Mouse (Mus musculus): ENCODE measurements at regions not wholly inside any gene's neighbourhood (a gene's known extent, or its start where the extent isn't known, plus 50 kb on each side); places are given as distances from the start of the nearest gene placed in this dataset.
"Not testable (repeated sequence)": the region's sequence is repeated elsewhere in the genome, so short reads cannot be mapped to it uniquely, and the experiment has no call there.

DNA sequence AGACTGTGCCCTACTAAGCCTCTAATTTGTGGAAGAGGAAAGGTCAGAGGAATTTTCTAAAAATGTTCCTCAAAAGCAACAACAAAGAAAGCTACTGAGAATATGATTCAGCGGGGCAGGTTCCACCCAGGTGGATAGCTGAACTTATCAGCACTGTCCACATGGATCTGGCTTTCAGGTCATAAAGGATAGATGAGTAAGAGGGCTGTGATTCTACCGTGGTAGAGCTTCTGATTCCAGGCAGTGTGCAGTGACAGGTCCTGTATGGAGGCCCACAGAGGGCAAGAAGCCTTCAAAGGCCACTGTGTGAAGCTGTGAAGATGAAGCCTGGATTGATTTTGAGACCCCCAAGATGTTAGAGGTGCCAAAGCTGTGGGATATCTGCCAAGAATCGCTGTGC is 51.8 kb downstream of the Teddm3 start:
- not testable (repeated sequence) for DNase-seq (ENCODE audit: low spot score)

GRCm38 (mm10) chr16:21100126-21100525 is 53.7 kb downstream of the Teddm3 start:
- DNase-seq (ENCODE audit: low spot score) = not testable (repeated sequence)

DNA sequence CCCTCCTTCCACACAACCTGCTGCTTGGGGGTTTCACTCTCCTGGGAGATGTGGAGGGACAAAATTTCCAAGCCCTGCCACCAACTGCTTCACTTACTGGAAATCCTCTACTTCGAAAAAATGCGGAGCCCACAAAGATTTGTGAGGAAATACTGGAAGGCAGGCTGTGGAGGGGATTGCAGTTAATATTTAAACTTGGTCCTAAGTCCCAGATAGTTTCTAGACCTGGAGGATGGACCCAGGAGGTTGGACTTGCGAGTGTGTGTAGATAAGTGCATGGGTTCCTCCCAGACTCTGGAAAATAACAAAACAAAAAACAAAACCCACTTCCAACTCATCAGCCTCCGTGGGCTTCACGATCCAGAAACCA is 79.0 kb downstream of the Teddm3 start:
- no peak for DNase-seq (ENCODE audit: low spot score)

DNA sequence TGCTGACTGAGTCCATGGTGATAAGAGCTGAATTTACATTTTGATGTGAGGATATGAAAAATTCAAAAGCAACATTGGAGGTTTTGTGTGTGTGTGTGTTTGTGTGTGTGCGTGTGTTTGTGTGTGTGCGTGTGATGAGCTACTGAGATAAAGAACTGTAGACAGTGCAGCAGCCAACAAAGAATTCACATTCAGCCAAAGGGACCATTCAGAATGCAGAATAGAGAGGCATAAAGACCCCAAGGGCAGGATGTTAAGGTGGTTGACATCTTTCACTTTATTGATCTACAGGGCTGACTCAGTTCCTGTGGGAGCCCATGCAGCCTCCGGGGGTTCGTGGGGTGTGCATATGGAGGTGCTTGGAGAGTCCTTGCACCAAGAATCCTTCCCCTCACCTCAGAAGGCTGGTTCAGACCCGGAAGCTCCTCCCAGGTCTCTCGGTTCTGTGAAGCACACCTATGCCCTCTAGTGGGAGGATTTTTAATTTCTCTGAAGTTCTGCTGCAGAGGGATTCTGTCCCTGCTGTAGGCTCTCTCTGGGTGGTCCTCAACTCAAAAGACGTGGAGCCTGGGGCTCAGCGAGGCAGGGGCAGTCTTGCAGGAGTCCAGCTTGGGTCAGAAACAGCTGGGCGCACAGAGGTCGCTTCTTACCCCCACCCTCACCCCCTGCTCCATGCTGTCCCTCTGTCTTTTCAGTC is 79.6 kb downstream of the Teddm3 start:
- not testable (repeated sequence) for DNase-seq (ENCODE audit: low spot score)

DNA sequence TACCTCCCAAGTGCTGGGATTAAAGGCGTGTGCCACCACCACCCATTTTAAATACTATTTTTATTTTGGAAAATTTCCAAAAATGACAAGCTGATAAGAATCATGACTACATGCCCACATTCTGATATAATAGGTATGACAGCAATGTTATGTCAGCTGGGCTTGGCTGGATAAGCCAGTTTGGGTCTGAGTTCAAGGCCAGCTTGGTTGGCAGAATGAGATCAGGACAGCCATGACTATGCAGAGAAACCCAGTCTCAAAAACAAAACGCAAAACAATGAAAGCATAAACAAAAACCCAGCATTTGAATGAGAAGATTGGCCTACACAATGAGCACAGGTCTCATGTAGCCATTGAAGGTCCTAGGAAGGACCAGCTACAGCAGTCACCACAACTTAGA is 93.6 kb downstream of the Teddm3 start:
- no peak for DNase-seq (ENCODE audit: low spot score)

DNA sequence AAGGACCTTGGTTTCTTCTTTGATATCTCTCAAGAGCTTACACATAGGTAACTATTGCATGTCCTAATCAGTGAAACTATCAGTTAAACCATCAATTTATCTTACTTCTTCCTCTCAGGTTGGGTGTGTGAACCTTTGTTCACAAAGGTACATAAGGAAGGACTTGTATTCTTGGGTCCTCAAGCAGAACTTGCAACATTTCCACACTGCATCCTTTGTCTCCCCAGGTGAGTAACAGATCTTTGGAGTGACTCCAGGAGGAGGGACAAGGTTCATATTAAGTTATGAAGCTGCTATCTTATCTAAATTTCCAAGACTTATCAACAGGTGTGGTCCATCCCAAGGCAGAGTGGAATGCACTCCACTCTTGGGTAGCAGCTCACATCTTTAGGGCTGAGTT is 99.0 kb downstream of the Teddm3 start:
- DNase-seq (ENCODE audit: low spot score) = no peak

DNA sequence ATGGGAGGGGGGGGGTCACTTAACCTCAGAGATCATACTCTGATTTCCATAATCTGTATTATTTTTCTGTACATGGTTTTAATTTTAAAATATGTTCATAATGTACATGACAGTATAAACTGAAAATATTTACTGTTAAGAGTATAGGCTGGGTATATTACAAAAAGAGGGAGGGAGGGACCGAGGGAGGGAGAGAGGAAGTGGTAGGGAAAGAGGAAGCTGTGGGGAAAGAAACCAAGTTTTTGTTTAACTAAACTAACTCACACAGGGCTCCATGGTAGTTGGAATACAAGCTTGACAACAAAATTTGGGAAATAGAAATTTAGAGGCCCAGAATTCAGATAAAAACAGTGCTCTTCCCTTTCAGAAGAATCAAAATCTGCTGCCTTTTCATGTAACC is 131.7 kb downstream of the Teddm3 start:
- DNase-seq (ENCODE audit: low spot score) = not testable (repeated sequence)

DNA sequence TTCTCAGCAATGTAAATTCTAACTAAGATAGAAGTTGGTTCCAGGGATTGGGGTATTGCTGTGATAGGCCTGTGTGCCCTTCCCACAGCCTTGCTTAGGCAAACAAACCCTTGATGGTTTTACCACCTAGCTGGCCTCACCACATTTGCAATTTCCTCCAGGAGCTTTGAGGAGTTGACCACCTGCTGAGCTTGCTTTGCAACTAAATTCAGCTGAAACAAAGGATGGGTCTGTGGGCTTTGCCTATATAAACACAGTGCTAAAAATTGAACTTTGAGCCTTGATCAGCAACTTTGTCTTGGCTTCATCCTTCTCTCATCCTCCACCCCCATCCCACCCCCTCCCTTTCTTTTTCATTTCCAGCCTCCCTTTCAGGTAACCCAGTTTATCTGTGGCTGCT is 148.9 kb downstream of the Teddm3 start:
- DNase-seq (ENCODE audit: low spot score) = no peak

- DNase-seq (ENCODE audit: low spot score) = no peak
Observed at GRCm38 (mm10) chr16:21001126-21001525, 152.7 kb downstream of the Teddm3 start.

DNA sequence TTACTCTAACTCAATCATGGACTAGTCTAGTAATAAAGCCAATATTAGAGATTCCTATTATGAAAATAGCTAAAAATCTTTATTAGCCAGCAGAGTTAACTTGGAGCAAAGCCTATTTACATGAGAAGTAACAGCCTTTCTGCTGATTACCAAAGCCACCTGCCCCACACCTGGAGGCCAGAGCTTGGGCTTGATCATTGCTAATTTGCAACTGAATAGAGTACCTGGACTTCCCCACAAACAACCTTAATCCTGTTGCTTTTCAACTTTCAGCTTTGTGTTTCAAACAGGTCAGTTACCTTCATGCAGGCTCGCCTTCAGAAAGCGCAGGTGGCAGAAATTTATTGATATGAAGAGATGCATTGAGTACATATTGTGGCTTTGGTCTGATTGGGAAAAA is 163.3 kb downstream of the Teddm3 start:
- DNase-seq (ENCODE audit: low spot score) = no peak

GRCm38 (mm10) chr16:20975406-20975805 is 178.4 kb downstream of the Teddm3 start:
- no peak for DNase-seq (ENCODE audit: low spot score)

DNA sequence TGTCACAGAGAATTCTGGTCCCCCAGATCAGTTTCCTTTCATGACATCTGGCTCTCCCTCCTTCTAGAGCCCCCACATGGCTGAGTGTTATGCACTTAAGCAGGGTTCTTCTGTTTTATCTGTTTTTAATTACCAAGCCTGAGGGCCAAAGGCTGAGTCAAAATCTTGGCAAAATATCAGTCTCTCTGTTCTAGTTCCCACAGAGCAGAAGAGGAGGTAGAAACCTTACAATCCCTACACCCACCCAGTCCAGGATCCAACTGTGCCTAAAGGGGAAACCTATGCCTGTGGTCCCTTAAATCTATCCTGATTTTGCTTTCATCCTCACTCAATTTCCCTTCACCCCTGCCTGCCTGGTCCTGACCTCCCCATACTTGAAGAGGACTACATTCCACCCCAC is 181.4 kb downstream of the Teddm3 start:
- DNase-seq (ENCODE audit: low spot score) = no peak

DNA sequence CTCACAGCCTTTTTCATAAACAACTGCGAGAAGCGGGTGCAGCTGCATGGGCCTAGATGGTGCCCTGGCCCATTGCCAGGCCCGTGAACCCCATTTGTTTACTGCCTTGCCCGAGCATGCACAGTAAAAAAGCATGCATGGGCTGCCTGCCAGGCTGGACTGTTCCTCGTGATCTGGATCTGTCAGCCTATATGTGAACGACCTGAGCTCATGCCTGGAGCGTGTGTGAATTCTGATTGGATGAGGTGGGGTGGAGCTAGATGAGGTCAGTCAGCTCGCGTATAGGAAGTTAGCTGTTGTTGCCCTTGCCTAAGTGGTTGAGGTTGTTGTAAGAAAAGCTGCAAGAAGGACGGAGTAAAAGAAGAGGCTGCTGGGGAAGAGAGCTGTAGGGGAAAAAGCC is 194.9 kb downstream of the Teddm3 start:
- no peak for DNase-seq (ENCODE audit: low spot score)

DNA sequence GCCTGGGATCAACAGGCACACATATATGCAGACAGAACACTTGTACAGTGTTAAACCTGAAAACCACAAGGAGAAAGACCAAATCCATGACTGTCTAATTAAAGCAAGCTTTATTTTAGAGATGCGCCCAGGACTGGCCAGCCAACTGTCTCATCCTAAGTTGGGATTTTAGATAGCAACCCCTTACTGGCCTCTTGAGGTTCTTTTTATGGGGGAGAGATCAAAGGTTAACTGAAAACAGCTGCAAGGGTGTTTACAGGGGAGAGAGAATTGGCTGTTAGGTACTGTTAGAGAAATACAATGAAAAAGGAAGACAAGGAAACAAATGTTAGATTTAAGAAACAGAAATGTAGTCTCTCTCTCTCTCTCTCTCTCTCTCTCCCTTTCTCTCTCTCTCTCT is 202.4 kb upstream of the Thpo start:
- DNase-seq (ENCODE audit: low spot score) = no peak

DNA sequence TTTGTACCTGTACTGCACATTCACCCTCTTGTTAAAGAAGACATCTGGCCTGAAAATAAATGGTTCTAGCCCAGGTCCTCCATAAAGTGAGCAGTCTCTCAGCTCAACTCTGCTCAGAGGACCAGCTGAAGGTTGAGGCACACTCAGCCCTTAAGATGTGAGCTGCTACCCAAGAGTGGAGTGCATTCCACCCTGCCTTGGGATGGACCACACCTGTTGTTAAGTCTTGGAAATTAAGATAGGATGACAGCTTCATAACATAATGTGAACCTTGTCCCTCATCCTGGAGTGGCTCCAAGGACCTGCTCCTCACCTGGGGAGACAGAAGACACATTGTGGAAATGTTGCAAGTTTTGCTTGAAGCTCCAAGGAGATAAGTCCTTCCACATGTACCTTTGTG is 200.5 kb upstream of the Thpo start:
- not testable (repeated sequence) for DNase-seq (ENCODE audit: low spot score)

DNA sequence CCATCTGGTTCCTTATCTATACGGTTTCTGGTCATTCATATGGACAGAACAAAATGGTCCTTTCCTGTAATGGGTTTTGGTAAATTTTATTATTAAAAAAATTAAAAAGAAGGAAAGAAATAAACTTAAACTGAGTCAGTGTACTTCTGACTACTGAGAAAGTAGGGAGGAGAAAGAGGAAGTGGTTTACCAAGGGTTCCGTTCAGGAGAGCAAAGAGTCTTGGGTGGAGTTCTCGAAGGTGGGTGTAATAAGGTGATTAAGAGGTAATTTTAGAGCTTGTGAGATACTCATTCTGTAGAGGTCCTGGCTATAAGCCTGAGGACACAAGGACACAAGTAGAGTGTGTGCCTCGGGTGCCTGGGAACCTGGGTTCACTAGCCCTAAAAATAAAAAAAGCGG is 195.7 kb upstream of the Thpo start:
- not testable (repeated sequence) for DNase-seq (ENCODE audit: low spot score)

DNA sequence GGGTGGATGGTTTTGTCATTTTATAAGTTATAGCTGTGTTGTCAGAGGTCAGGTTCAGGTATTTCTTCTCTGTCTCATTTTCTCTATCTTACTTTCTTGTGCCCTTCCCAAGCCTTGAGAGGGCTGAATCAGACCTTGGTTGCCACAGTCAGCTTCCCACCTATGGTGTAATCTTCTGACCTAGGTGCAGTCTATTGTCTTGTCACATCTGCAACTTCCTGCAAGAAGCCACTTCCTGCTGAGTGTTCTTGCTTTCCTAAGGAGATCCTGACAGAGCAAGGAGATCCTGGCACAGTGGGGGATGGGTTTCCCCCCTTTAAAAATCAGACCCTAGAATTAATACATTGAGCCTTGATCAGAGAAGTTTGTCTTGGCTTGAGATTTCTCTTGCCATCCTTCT is 191.5 kb upstream of the Thpo start:
- DNase-seq (ENCODE audit: low spot score) = not testable (repeated sequence)

- not testable (repeated sequence) for DNase-seq (ENCODE audit: low spot score)
Observed at GRCm38 (mm10) chr16:20910864-20911263, 176.6 kb upstream of the Thpo start.

GRCm38 (mm10) chr16:20908467-20909351 is 174.4 kb upstream of the Thpo start:
- not testable (repeated sequence) for DNase-seq (ENCODE audit: low spot score)

DNA sequence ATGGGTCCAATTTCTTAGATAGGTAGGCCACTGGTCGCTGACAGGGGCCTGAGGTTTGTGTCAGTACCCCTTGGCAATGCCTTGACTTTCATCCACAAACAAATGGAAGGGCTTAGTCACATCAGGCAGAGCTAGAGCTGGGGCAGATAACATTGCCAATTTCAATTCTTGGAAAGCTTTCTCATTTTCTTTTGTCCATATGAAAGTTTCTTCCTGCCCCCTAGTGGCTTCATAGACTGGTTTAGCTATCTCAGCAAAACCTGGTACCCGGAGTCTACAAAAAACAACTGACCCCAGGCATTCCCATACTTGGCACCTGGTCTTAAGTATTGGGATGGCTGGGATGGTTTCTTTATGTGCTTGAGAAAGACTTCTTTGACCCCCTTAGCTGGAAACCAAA is 161.4 kb upstream of the Thpo start:
- DNase-seq (ENCODE audit: low spot score) = peak; percentile 61

GRCm38 (mm10) chr16:20871726-20872125 is 137.4 kb upstream of the Thpo start:
- DNase-seq (ENCODE audit: low spot score) = no peak

GRCm38 (mm10) chr16:20866771-20867170 is 132.5 kb upstream of the Thpo start:
- no peak for DNase-seq (ENCODE audit: low spot score)

DNA sequence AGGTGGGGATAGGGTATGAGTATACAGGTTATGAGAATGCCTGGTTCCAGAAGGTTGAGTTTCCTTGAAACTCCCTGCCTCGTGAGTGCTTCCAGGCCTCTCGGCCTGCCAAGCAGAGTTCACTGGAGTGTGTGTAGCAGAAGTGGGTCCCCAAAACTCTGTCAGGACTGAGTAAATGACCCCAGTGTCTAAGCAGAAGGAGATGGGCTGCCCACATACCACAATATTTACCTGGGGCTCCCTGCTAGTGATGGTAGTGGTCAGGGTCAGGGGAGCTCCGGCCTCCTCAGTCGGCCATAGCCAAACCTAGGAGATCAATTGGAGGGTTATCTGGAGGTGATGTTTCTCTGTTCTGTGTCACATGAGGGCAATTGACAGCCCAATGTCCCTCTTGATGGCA is 126.9 kb upstream of the Thpo start:
- DNase-seq (ENCODE audit: low spot score) = no peak

Data from MN1 (cell line).